8 mouse cellular contexts compared by ENCODE assay signal in the genomic region with DNA sequence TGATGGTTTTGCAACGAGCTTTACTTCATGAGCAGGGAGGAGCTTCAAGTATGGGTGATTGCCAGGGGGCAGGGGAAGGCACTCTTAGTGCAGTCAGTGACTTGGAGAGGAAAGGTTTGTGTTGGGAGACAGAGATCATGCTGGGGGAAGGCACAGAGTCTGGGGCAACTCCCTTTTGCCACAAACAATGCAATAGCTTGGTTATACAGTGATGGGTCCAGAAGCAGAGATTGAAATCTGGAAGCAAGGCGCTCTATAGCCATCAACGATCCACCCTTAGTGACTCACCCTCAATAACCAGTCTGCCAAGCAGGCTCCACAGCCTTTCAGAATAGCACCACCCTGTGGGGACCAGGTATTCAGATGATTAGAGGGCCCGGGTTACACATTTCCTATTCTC. TPM values are rescaled to one million over a fixed set of nuclear protein-coding genes. Genes with fewer than 3 reads are reported as not detected.
A peak's percentile ranks its signal among the peaks of the same experiment; 100 is the strongest.
DNase-seq lines count a peak whose midpoint lies in the region; ATAC-seq and TF ChIP-seq lines count a peak whose summit lies in the region.

No protein-coding gene starts in this region.

- 31% methylated on average over 4 of the region's 4 CpGs for WGBS in lung, postnatal 0 days
- WGBS in hindbrain, embryonic 11.5 days = 73% methylated on average over 4 of the region's 4 CpGs

- TF ChIP-seq EP300 in lung, postnatal 0 days (IDR thresholded peaks at IDR 0.05) = no peak; the same call in 1 of the 2 replicates

- H3K27me3 ChIP-seq in lung, postnatal 0 days (replicated peaks; ENCODE audit: insufficient read depth, low read length) = no peaks in the 10 kb centered on the region
- H3K27me3 ChIP-seq in hindbrain, embryonic 11.5 days (ENCODE audit: control insufficient read depth, insufficient read depth, low read length) = no peaks in the 10 kb centered on the region

- no peaks in the 10 kb centered on the region; the same call in 1 of the 2 replicates for H3K4me1 ChIP-seq in lung, postnatal 0 days (ENCODE audit: insufficient read depth, low read depth, low read length)
- no peaks in the 10 kb centered on the region for H3K4me1 ChIP-seq in hindbrain, embryonic 11.5 days (replicated peaks; ENCODE audit: control insufficient read depth, insufficient read depth, low read length)

- H3K4me2 ChIP-seq in lung, postnatal 0 days (replicated peaks; ENCODE audit: low read depth, low read length) = no peak overlapping the region
- no peak overlapping the region for H3K4me2 ChIP-seq in hindbrain, embryonic 11.5 days (replicated peaks; ENCODE audit: low read depth, low read length)

- peak; percentile 79 for ATAC-seq in lung, postnatal 0 days
- no peak for ATAC-seq in hindbrain, embryonic 11.5 days (ENCODE audit: low FRiP score)

- no peak for DNase-seq in layer of hippocampus, adult 2 months (ENCODE audit: low spot score in 2 of 2)
- no peak for DNase-seq in layer of hippocampus, adult 11-12 months (ENCODE audit: low spot score)
- DNase-seq in NIH3T3 (ENCODE audit: low read depth) = peak; percentile 79
- peak; percentile 65 to 67 for DNase-seq in heart, adult 18-20 months
- DNase-seq in lung, postnatal 0 days (ENCODE audit: low spot score) = peak; percentile 86
- DNase-seq in right cerebral cortex, postnatal 36 days (ENCODE audit: low spot score in 2 of 2) = no peak
- no peak for DNase-seq in hindbrain, embryonic 11.5 days (ENCODE audit: low spot score)
- no peak for DNase-seq in layer of hippocampus, adult 8-10 months (ENCODE audit: low spot score in 2 of 2)

- H3K36me3 ChIP-seq in lung, postnatal 0 days (ENCODE audit: insufficient read depth, low read length) = no peaks in the 10 kb centered on the region
- H3K36me3 ChIP-seq in hindbrain, embryonic 11.5 days (ENCODE audit: control insufficient read depth, insufficient read depth, low read length) = no peaks in the 10 kb centered on the region

- H3K4me3 ChIP-seq in layer of hippocampus, adult 2 months = no peak overlapping the region
- H3K4me3 ChIP-seq in lung, postnatal 0 days (ENCODE audit: low read depth, low read length) = no peak overlapping the region
- H3K4me3 ChIP-seq in hindbrain, embryonic 11.5 days (ENCODE audit: low read depth, low read length) = no peak overlapping the region

- peak overlapping the region; percentile 39 for H3K27ac ChIP-seq in layer of hippocampus, adult 2 months
- no peak overlapping the region for H3K27ac ChIP-seq in lung, postnatal 0 days (ENCODE audit: low read length)
- H3K27ac ChIP-seq in hindbrain, embryonic 11.5 days (ENCODE audit: low read depth, low read length) = no peak overlapping the region

- H3K9ac ChIP-seq in lung, postnatal 0 days (replicated peaks; ENCODE audit: low read depth) = no peak overlapping the region
- no peak overlapping the region for H3K9ac ChIP-seq in hindbrain, embryonic 11.5 days (ENCODE audit: low read depth, low read length)

- H3K9me3 ChIP-seq in lung, postnatal 0 days (ENCODE audit: low read length) = no peaks in the 10 kb centered on the region
- no peaks in the 10 kb centered on the region for H3K9me3 ChIP-seq in hindbrain, embryonic 11.5 days (ENCODE audit: control insufficient read depth, low read length)

- TF ChIP-seq CTCF in layer of hippocampus, adult 2 months (conservative IDR thresholded peaks at IDR 0.05) = peak; percentile 68
- peak; percentile 66 for TF ChIP-seq CTCF in lung, postnatal 0 days (IDR thresholded peaks at IDR 0.05)

RNA-seq across cellular contexts. Expression of gene Slc44a1, which starts 11.7 kb away (rescaled TPM):
- total RNA-seq in layer of hippocampus, adult 2 months (2021) = 10 to 100 TPM; 75.0 to 78.4 TPM
- total RNA-seq in heart, adult 18-20 months (2021) = 10 to 100 TPM; 29.2 to 30.6 TPM
- polyA plus RNA-seq in lung, postnatal 0 days (2015; fragmentation: Nextera tagmentation; extraction: Ambion mirVana) = 30.4 and 31.7 TPM in 2 replicates
- 14.4 and 18.1 TPM in 2 replicates for polyA plus RNA-seq in hindbrain, embryonic 11.5 days (2014; fragmentation: Nextera tagmentation; extraction: Ambion mirVana)
- total RNA-seq in layer of hippocampus, adult 8-10 months (2022) = 100 to 1,000 TPM in 1 of 4 experiments, 10 to 100 TPM in 3; 79.1 to 102 (median 92.1) TPM

Comparison
In these comparisons a context has a peak if more than half of its experiments do, and no peak if none do; other contexts are left out.
1. DNase-seq: peak in NIH3T3 (single experiment), heart, adult 18-20 months (2 of 2) and lung, postnatal 0 days (single experiment); none in layer of hippocampus, adult 2 months (0 of 2), layer of hippocampus, adult 11-12 months (single experiment), right cerebral cortex, postnatal 36 days (0 of 2), hindbrain, embryonic 11.5 days (single experiment) and layer of hippocampus, adult 8-10 months (0 of 2).